Mouse (Mus musculus) brain, embryonic 14.5 days (tissue): ENCODE measurements around the gene Gdpd5.

Source experiments
- CTCF ChIP-seq: fragments of 200-500 bp; IDR thresholded peaks from 2 replicates; pipeline ENCODE4 v1.5.1; 2012; ENCODE audit warnings: inconsistent platforms, mild to moderate bottlenecking, moderate library complexity, borderline replicate concordance; ENCODE audit not compliant: insufficient read depth, insufficient read length; ENCODE audit errors: extremely low read depth
- POLR2A ChIP-seq: fragments of 200-500 bp; IDR thresholded peaks from 2 replicates; pipeline ENCODE4 v1.6.1; 2012; ENCODE audit warnings: mild to moderate bottlenecking, inconsistent platforms, borderline replicate concordance; ENCODE audit not compliant: poor library complexity, insufficient read depth, insufficient read length, severe bottlenecking; ENCODE audit errors: extremely low read depth

DNA sequence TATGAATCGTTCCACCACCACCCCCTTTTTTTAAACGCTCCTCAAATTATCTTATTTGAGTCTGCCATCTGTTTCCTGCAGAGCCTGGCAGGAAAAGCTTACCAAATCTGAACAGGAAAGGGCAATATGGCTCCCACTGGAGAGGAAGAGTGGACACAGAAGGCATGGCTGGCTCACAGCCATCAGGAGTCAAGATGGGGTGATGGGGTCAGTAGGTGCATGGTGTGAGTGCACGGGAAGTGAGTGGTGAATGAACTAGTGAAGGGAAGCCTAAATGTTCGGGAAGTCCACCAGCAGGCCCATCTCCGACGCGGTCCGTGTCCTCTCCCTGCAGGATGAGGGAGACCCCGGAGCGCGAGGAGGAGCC, 86.7 kb downstream of the Gdpd5 start:
- TF ChIP-seq CTCF: no peak
- no peak for TF ChIP-seq POLR2A
